ENCODE assay signal across 8 mouse cellular contexts in genomic region chr9:37544447-37545165, GRCm38 (mm10). TPM values are rescaled to one million over a fixed set of nuclear protein-coding genes. Genes with fewer than 3 reads are reported as not detected.
A peak's percentile ranks its signal among the peaks of the same experiment; 100 is the strongest.
DNase-seq lines count a peak whose midpoint lies in the region; ATAC-seq lines count a peak whose summit lies in the region.

No protein-coding gene starts in this region.

- H3K4me2 ChIP-seq in forebrain, embryonic 14.5 days (ENCODE audit: low read length) = peak overlapping the region; percentile 56
- peak overlapping the region; percentile 36 for H3K4me2 ChIP-seq in hindbrain, embryonic 11.5 days (replicated peaks; ENCODE audit: low read depth, low read length)

- DNase-seq in Muller cell, postnatal 12 days (ENCODE audit: inconsistent ontology term) = peak; percentile 71
- DNase-seq in forebrain, embryonic 14.5 days (ENCODE audit: low spot score) = peak; percentile 73
- DNase-seq in hindbrain, embryonic 11.5 days (ENCODE audit: low spot score) = peak; percentile 77
- peak; percentile 70 to 78 for DNase-seq in layer of hippocampus, postnatal 14 days (ENCODE audit: low spot score in 2 of 2)
- DNase-seq in lung, postnatal 25 days (ENCODE audit: low spot score) = peak; percentile 67
- peak; percentile 72 for DNase-seq in retina, postnatal 1 day
- peak; percentile 45 to 72 for DNase-seq in urinary bladder, postnatal 36 days (ENCODE audit: low spot score in 2 of 2)

- no peaks in the 10 kb centered on the region for H3K9me3 ChIP-seq in forebrain, embryonic 14.5 days (replicated peaks; ENCODE audit: control insufficient read depth, low read length)
- H3K9me3 ChIP-seq in hindbrain, embryonic 11.5 days (ENCODE audit: control insufficient read depth, low read length) = no peaks in the 10 kb centered on the region

- no peaks in the 10 kb centered on the region for H3K36me3 ChIP-seq in forebrain, embryonic 14.5 days (ENCODE audit: control insufficient read depth, insufficient read depth, low read length)
- no peaks in the 10 kb centered on the region for H3K36me3 ChIP-seq in hindbrain, embryonic 11.5 days (ENCODE audit: control insufficient read depth, insufficient read depth, low read length)

- peaks cover 27% of the 10 kb centered on the region for H3K27me3 ChIP-seq in forebrain, embryonic 14.5 days (replicated peaks; ENCODE audit: control insufficient read depth, insufficient read depth, low read length)
- H3K27me3 ChIP-seq in hindbrain, embryonic 11.5 days (ENCODE audit: control insufficient read depth, insufficient read depth, low read length) = peaks cover 35% of the 10 kb centered on the region

- H3K27ac ChIP-seq in forebrain, embryonic 14.5 days (ENCODE audit: low read depth, low read length) = no peak overlapping the region
- no peak overlapping the region for H3K27ac ChIP-seq in hindbrain, embryonic 11.5 days (ENCODE audit: low read depth, low read length)

- under 1% methylated on average over 29 of the region's 29 CpGs for whole genome bisulfite sequencing in forebrain, embryonic 14.5 days
- WGBS in hindbrain, embryonic 11.5 days = under 1% methylated on average over 29 of the region's 29 CpGs

- H3K9ac ChIP-seq in forebrain, embryonic 14.5 days (ENCODE audit: low read length) = peak overlapping the region; percentile 32; the same call in 1 of the 2 replicates
- no peak overlapping the region for H3K9ac ChIP-seq in hindbrain, embryonic 11.5 days (ENCODE audit: low read depth, low read length)

- H3K4me1 ChIP-seq in forebrain, embryonic 14.5 days (ENCODE audit: control insufficient read depth, insufficient read depth, low read length) = peaks cover 6% of the 10 kb centered on the region; the same call in 1 of the 2 replicates
- H3K4me1 ChIP-seq in hindbrain, embryonic 11.5 days (replicated peaks; ENCODE audit: control insufficient read depth, insufficient read depth, low read length) = 0 out of 2 replicates have a peak, but pooled peaks cover 4% of the 10 kb centered on the region

- H3K4me3 ChIP-seq in forebrain, embryonic 14.5 days (ENCODE audit: low read depth, low read length) = peak overlapping the region; percentile 24
- peak overlapping the region; percentile 16 for H3K4me3 ChIP-seq in hindbrain, embryonic 11.5 days (ENCODE audit: low read depth, low read length)

- ATAC-seq in cerebellum, adult (ENCODE audit: insufficient number of reproducible peaks, low FRiP score, low TSS enrichment) = peak; percentile 47; the same call in 1 of the 2 replicates
- peak; percentile 67 for ATAC-seq in forebrain, embryonic 14.5 days
- ATAC-seq in hindbrain, embryonic 11.5 days (ENCODE audit: low FRiP score) = peak; percentile 68

RNA-seq across cellular contexts. Expression of gene Vsig2, which starts 5.6 kb away (rescaled TPM):
- 0.82 TPM in 1 of 2 replicates, not detected in the other for polyA plus RNA-seq in forebrain, embryonic 14.5 days (2014; fragmentation: Nextera tagmentation; extraction: Ambion mirVana)
- 0.80 and 0.85 TPM in 2 replicates for polyA plus RNA-seq in hindbrain, embryonic 11.5 days (2014; fragmentation: Nextera tagmentation; extraction: Ambion mirVana)
- total RNA-seq in layer of hippocampus, postnatal 14 days (2021) = 1 to 10 TPM; 3.5 to 6.2 TPM

RNA-seq across cellular contexts. Expression of gene Nrgn, which starts 8.1 kb away (rescaled TPM):
- polyA plus RNA-seq in forebrain, embryonic 14.5 days (2014; fragmentation: Nextera tagmentation; extraction: Ambion mirVana) = 7.4 and 14.8 TPM in 2 replicates
- 3.4 TPM in 2 replicates for polyA plus RNA-seq in hindbrain, embryonic 11.5 days (2014; fragmentation: Nextera tagmentation; extraction: Ambion mirVana)
- 1,000 to 10,000 TPM; 1,609 to 1,636 TPM for total RNA-seq in layer of hippocampus, postnatal 14 days (2021)

RNA-seq across cellular contexts. Expression of gene Siae, which starts 10.9 kb away (rescaled TPM):
- polyA plus RNA-seq in forebrain, embryonic 14.5 days (2014; fragmentation: Nextera tagmentation; extraction: Ambion mirVana) = 8.5 and 10.5 TPM in 2 replicates
- polyA plus RNA-seq in hindbrain, embryonic 11.5 days (2014; fragmentation: Nextera tagmentation; extraction: Ambion mirVana) = 7.8 and 8.8 TPM in 2 replicates
- total RNA-seq in layer of hippocampus, postnatal 14 days (2021) = 10 to 100 TPM; 12.1 to 14.0 TPM

RNA-seq across cellular contexts. Expression of gene Esam, which starts 16.7 kb away (rescaled TPM):
- 32.9 and 44.0 TPM in 2 replicates for polyA plus RNA-seq in forebrain, embryonic 14.5 days (2014; fragmentation: Nextera tagmentation; extraction: Ambion mirVana)
- 29.1 and 31.2 TPM in 2 replicates for polyA plus RNA-seq in hindbrain, embryonic 11.5 days (2014; fragmentation: Nextera tagmentation; extraction: Ambion mirVana)
- total RNA-seq in layer of hippocampus, postnatal 14 days (2021) = 10 to 100 TPM; 26.9 to 27.8 TPM

RNA-seq across cellular contexts. Expression of gene Msantd2, which starts 55.5 kb away (rescaled TPM):
- polyA plus RNA-seq in forebrain, embryonic 14.5 days (2014; fragmentation: Nextera tagmentation; extraction: Ambion mirVana) = 29.2 and 33.6 TPM in 2 replicates
- 41.1 and 42.3 TPM in 2 replicates for polyA plus RNA-seq in hindbrain, embryonic 11.5 days (2014; fragmentation: Nextera tagmentation; extraction: Ambion mirVana)
- total RNA-seq in layer of hippocampus, postnatal 14 days (2021) = 10 to 100 TPM; 22.3 to 22.7 TPM
